Mouse (Mus musculus): ENCODE data around the gene Odc1. TPM values are rescaled to one million over a fixed set of nuclear protein-coding genes. Genes with fewer than 3 reads are reported as not detected.

Gene Odc1
- 98.3 and 165 TPM in 2 replicates for polyA plus RNA-seq (2012; ENCODE audit: low replicate concordance)

GRCm38 (mm10) chr12:17544209-17545106 is at the start of gene Odc1:
Odc1 (plus strand) TSS chr12:17544794.

Other genes starting within 250 kb of the Odc1 start
- not detected in 2 replicates for gene Atp6v1c2, start 215.4 kb upstream of the Odc1 start, polyA plus RNA-seq (2012; ENCODE audit: low replicate concordance)
- gene Nol10, start 196.3 kb upstream of the Odc1 start, polyA plus RNA-seq (2012; ENCODE audit: low replicate concordance) = 1.5 and 20.4 TPM in 2 replicates
- 4.9 and 7.3 TPM in 2 replicates for gene Hpcal1, start 146.1 kb downstream of the Odc1 start, polyA plus RNA-seq (2012; ENCODE audit: low replicate concordance)